ENCODE assay signal across 8 mouse cellular contexts in genomic region chr7:66388621-66389532, GRCm38 (mm10). TPM values are rescaled to one million over a fixed set of nuclear protein-coding genes. Genes with fewer than 3 reads are reported as not detected.
A peak's percentile ranks its signal among the peaks of the same experiment; 100 is the strongest.
DNase-seq lines count a peak whose midpoint lies in the region; ATAC-seq lines count a peak whose summit lies in the region.

No protein-coding gene starts in this region.

- H3K4me1 ChIP-seq in forebrain, embryonic 10.5 days = peaks cover 21% of the 10 kb centered on the region
- peaks cover 5% of the 10 kb centered on the region; the same call in 1 of the 2 replicates for H3K4me1 ChIP-seq in heart, embryonic 16.5 days (ENCODE audit: control insufficient read depth, insufficient read depth, low read length)
- peaks cover 39% of the 10 kb centered on the region for H3K4me1 ChIP-seq in liver, embryonic 13.5 days (replicated peaks)

- WGBS in forebrain, embryonic 10.5 days = 11% methylated on average over 28 of the region's 28 CpGs
- 6% methylated on average over 28 of the region's 28 CpGs for WGBS in heart, embryonic 16.5 days
- WGBS in liver, embryonic 13.5 days (ENCODE audit: insufficient replicate concordance) = 13% methylated on average over 28 of the region's 28 CpGs

- no peaks in the 10 kb centered on the region for H3K9me3 ChIP-seq in forebrain, embryonic 10.5 days
- H3K9me3 ChIP-seq in heart, embryonic 16.5 days (replicated peaks; ENCODE audit: control insufficient read depth, low read length) = no peaks in the 10 kb centered on the region
- no peaks in the 10 kb centered on the region for H3K9me3 ChIP-seq in liver, embryonic 13.5 days (replicated peaks)

- DNase-seq in ES-CJ7 (ENCODE audit: low read depth, low spot score) = peak; percentile 77
- DNase-seq in c-Kit-positive CD71-positive TER-119-negative erythroid progenitor cells, embryonic 14.5 days (ENCODE audit: low read depth) = peak; percentile 66
- DNase-seq in forebrain, embryonic 10.5 days (ENCODE audit: extremely low spot score, low spot score) = peak; percentile 74
- DNase-seq in kidney, postnatal 14 days = peak; percentile 90
- peak; percentile 45 for DNase-seq in liver, embryonic 13.5 days
- DNase-seq in natural killer cell, adult 2 months (ENCODE audit: low spot score in 2 of 2) = peak; percentile 56 to 62
- DNase-seq in telencephalon, adult 2 months (ENCODE audit: low read depth, low spot score) = peak; percentile 64

- peak; percentile 74 for ATAC-seq in heart, embryonic 16.5 days (replicated peaks; ENCODE audit: extremely low read depth, insufficient read depth, low FRiP score)
- ATAC-seq in liver, embryonic 13.5 days (ENCODE audit: low read depth) = peak; percentile 55

- no peak overlapping the region for H3K27ac ChIP-seq in forebrain, embryonic 10.5 days
- peak overlapping the region; percentile 41; the same call in 1 of the 2 replicates for H3K27ac ChIP-seq in heart, embryonic 16.5 days (ENCODE audit: low read length)
- H3K27ac ChIP-seq in liver, embryonic 13.5 days = no peak overlapping the region

- H3K4me2 ChIP-seq in heart, embryonic 16.5 days (ENCODE audit: low read depth, low read length) = peak overlapping the region; percentile 89
- peak overlapping the region; percentile 89 for H3K4me2 ChIP-seq in liver, embryonic 13.5 days

- H3K36me3 ChIP-seq in forebrain, embryonic 10.5 days (replicated peaks) = no peaks in the 10 kb centered on the region
- H3K36me3 ChIP-seq in heart, embryonic 16.5 days (ENCODE audit: control insufficient read depth, insufficient read depth) = no peaks in the 10 kb centered on the region
- no peaks in the 10 kb centered on the region for H3K36me3 ChIP-seq in liver, embryonic 13.5 days

- H3K9ac ChIP-seq in heart, embryonic 16.5 days (ENCODE audit: low read length) = peak overlapping the region; percentile 94
- peak overlapping the region; percentile 84 for H3K9ac ChIP-seq in liver, embryonic 13.5 days

- H3K4me3 ChIP-seq in forebrain, embryonic 10.5 days = peak overlapping the region; percentile 78
- H3K4me3 ChIP-seq in heart, embryonic 16.5 days (ENCODE audit: low read length) = peak overlapping the region; percentile 74
- H3K4me3 ChIP-seq in liver, embryonic 13.5 days (replicated peaks) = peak overlapping the region; percentile 71

- peaks cover 29% of the 10 kb centered on the region for H3K27me3 ChIP-seq in forebrain, embryonic 10.5 days (ENCODE audit: poor library complexity, severe bottlenecking)
- H3K27me3 ChIP-seq in heart, embryonic 16.5 days (ENCODE audit: control insufficient read depth, insufficient read depth, low read length) = no peaks in the 10 kb centered on the region
- H3K27me3 ChIP-seq in liver, embryonic 13.5 days = 0 out of 2 replicates have a peak, but pooled peaks cover 4% of the 10 kb centered on the region

RNA-seq across cellular contexts. Expression of gene Lrrk1, which starts 0.7 kb away (rescaled TPM):
- polyA plus RNA-seq in forebrain, embryonic 10.5 days (2016; fragmentation: Nextera tagmentation; extraction: Ambion mirVana) = 5.8 TPM in 2 replicates
- 8.4 and 11.4 TPM in 2 replicates for polyA plus RNA-seq in heart, embryonic 16.5 days (2015; fragmentation: Nextera tagmentation; extraction: Ambion mirVana)
- 3.8 and 4.2 TPM in 2 replicates for polyA plus RNA-seq in liver, embryonic 13.5 days (2015; fragmentation: Nextera tagmentation; extraction: Ambion mirVana)

RNA-seq across cellular contexts. Expression of gene Gm10974, which starts 23.2 kb away (rescaled TPM):
- not detected in 2 replicates for polyA plus RNA-seq in forebrain, embryonic 10.5 days (2016; fragmentation: Nextera tagmentation; extraction: Ambion mirVana)
- polyA plus RNA-seq in heart, embryonic 16.5 days (2015; fragmentation: Nextera tagmentation; extraction: Ambion mirVana) = not detected in 2 replicates
- polyA plus RNA-seq in liver, embryonic 13.5 days (2015; fragmentation: Nextera tagmentation; extraction: Ambion mirVana) = not detected in 2 replicates

RNA-seq across cellular contexts. Expression of gene Aldh1a3, which starts 38.4 kb away (rescaled TPM):
- 30.4 and 30.6 TPM in 2 replicates for polyA plus RNA-seq in forebrain, embryonic 10.5 days (2016; fragmentation: Nextera tagmentation; extraction: Ambion mirVana)
- polyA plus RNA-seq in heart, embryonic 16.5 days (2015; fragmentation: Nextera tagmentation; extraction: Ambion mirVana) = 1.8 and 2.0 TPM in 2 replicates
- 1.3 and 1.5 TPM in 2 replicates for polyA plus RNA-seq in liver, embryonic 13.5 days (2015; fragmentation: Nextera tagmentation; extraction: Ambion mirVana)

Comparison
In these comparisons a context has a peak if more than half of its experiments do, and no peak if none do; other contexts are left out.
1. RNA of gene Aldh1a3, which starts 38.4 kb away (polyA plus RNA-seq): 30.4 to 30.6 TPM in forebrain, embryonic 10.5 days; 1.8 to 2.0 TPM in heart, embryonic 16.5 days and 1.3 to 1.5 TPM in liver, embryonic 13.5 days; every median in the first group is over 10 times any median in the second.
2. Peak in every context shown above with its lines, with median percentiles within 50 percentile points of each other: DNase-seq and H3K4me3 ChIP-seq.